Mouse (Mus musculus) G1E (cell line): ENCODE measurements around the gene Mtg2.

Source experiments
- CTCF ChIP-seq: IDR thresholded peaks from 2 replicates; pipeline ENCODE4 v1.5.1; 2012; ENCODE audit warnings: low read depth, low read length, inconsistent platforms, mixed read lengths
- POLR2AphosphoS5 ChIP-seq: IDR thresholded peaks from 2 replicates; pipeline ENCODE4 v1.6.1; 2012; ENCODE audit warnings: low read depth, low read length, inconsistent platforms; ENCODE audit not compliant: insufficient replicate concordance
- TAL1 ChIP-seq: conservative IDR thresholded peaks from 2 replicates; pipeline ENCODE4 v1.6.1; 2012; ENCODE audit warnings: low read depth, low read length, inconsistent platforms, mixed read lengths

DNA sequence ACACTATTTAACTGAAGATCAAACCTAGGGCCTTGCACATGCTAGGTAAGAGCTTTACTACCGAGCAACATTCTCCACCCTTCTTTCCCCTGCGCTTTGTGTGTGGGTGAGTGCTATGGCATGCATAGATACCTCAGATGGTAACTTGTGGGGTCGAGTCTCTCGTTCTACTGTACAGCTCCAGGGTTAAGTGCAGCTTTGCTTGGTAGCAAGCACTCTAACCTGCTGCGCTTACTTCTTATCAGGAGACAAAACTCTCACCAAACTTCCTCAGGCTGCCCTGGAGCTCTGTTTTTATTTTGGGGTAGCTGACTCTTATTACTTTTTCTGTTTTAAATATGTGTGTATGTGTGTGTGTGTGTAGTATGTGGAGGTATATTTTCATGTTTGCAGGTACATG lies 65.0 kb downstream of the Mtg2 start:
- TF ChIP-seq POLR2AphosphoS5 (no peak), TAL1 (no peak), CTCF (no peak)
